Mouse (Mus musculus) bone marrow, adult 2 months (tissue): Measurements from ENCODE around the gene Adam4.

Source experiments
- CTCF ChIP-seq: fragments of 200-500 bp; IDR thresholded peaks from 2 replicates; pipeline ENCODE4 v1.5.1; 2011; ENCODE audit warnings: low read length, control low read depth; ENCODE audit not compliant: control insufficient read depth, insufficient read depth
- POLR2A ChIP-seq: fragments of 200-500 bp; IDR thresholded peaks from 2 replicates; pipeline ENCODE4 v1.6.1; 2011; ENCODE audit warnings: low read depth, mild to moderate bottlenecking, control low read depth, low read length, borderline replicate concordance; ENCODE audit not compliant: control insufficient read depth

GRCm38 (mm10) chr12:81402187-81402586, 19.6 kb downstream of the Adam4 start:
- TF ChIP-seq POLR2A, result no peak
- TF ChIP-seq CTCF, result peak; percentile 20; the same call in 1 of the 2 replicates
